Mouse (Mus musculus): ENCODE measurements around the gene Fam241b.

- no peak for TF ChIP-seq ELF1 (IDR thresholded peaks at IDR 0.05; ENCODE audit: low read depth, low read length)
- TF ChIP-seq ZKSCAN1 (IDR thresholded peaks at IDR 0.05; ENCODE audit: low read depth, low read length), result no peak
- no peak for TF ChIP-seq CTCF (IDR thresholded peaks at IDR 0.05 in 2 of 3, conservative IDR thresholded peaks at IDR 0.05 in 1 of 3; ENCODE audit: control insufficient read depth in 1 of 3, insufficient read depth in 1 of 3, low read depth in 2 of 3, low read length in 3 of 3, poor library complexity in 1 of 3, severe bottlenecking in 1 of 3)
- TF ChIP-seq E2F4 (IDR thresholded peaks at IDR 0.05; ENCODE audit: borderline replicate concordance, low read depth, low read length), result no peak
- no peak for TF ChIP-seq HCFC1 (IDR thresholded peaks at IDR 0.05; ENCODE audit: low read depth, low read length)
- TF ChIP-seq MAZ (IDR thresholded peaks at IDR 0.05; ENCODE audit: low read depth, low read length), result no peak
These were observed 36.7 kb downstream of the Fam241b start for GRCm38 (mm10) chr10:62107048-62107447.
